Mouse (Mus musculus) midbrain, embryonic 14.5 days (tissue): Measurements from ENCODE around the gene Med28. TPM values are rescaled to one million over a fixed set of nuclear protein-coding genes. Genes with fewer than 3 reads are reported as not detected.
A peak's percentile ranks its signal among the peaks of the same experiment; 100 is the strongest.

Experiments
- ATAC-seq: fragments of 200-750 bp; cut with Nextera tagmentation; 2 replicates; pipeline ENCODE4 v1.8.0; 2017; ENCODE audit warnings: moderate number of reproducible peaks, moderate library complexity; ENCODE audit not compliant: low FRiP score, low TSS enrichment
- DNase-seq: peaks from one replicate; pipeline ENCODE4 v3.0.0-alpha.2; 2015
- H3K27ac ChIP-seq: fragments of 300-500 bp; sonication (generic); replicated peaks from 2 replicates; pipeline ENCODE4 v1.5.1; 2014; ENCODE audit warnings: mild to moderate bottlenecking, low read depth, low read length, moderate library complexity
- H3K27me3 ChIP-seq: fragments of 300-500 bp; sonication (generic); 2 replicates; pipeline ENCODE4 v1.6.1; 2014; ENCODE audit warnings: low read length, control low read depth, mixed read lengths; ENCODE audit not compliant: control insufficient read depth, insufficient read depth
- H3K36me3 ChIP-seq: fragments of 300-500 bp; sonication (generic); 2 replicates; pipeline ENCODE4 v1.6.1; 2014; ENCODE audit warnings: low read length, control low read depth; ENCODE audit not compliant: control insufficient read depth, insufficient read depth
- H3K4me1 ChIP-seq: fragments of 300-500 bp; sonication (generic); 2 replicates; pipeline ENCODE4 v1.6.1; 2014; ENCODE audit warnings: mild to moderate bottlenecking, antibody characterized with exemption, low read length, control low read depth; ENCODE audit not compliant: control insufficient read depth, insufficient read depth
- H3K4me2 ChIP-seq: fragments of 300-500 bp; sonication (generic); 2 replicates; pipeline ENCODE4 v1.6.1; 2014; ENCODE audit warnings: mild to moderate bottlenecking, low read length, moderate library complexity
- H3K4me3 ChIP-seq: fragments of 300-500 bp; sonication (generic); replicated peaks from 2 replicates; pipeline ENCODE4 v1.5.1; 2014; ENCODE audit warnings: low read depth, low read length
- H3K9ac ChIP-seq: fragments of 300-500 bp; sonication (generic); replicated peaks from 2 replicates; pipeline ENCODE4 v1.6.1; 2014; ENCODE audit warnings: mild to moderate bottlenecking, low read length, moderate library complexity
- H3K9me3 ChIP-seq: fragments of 300-500 bp; sonication (generic); 2 replicates; pipeline ENCODE4 v1.6.1; 2016; ENCODE audit warnings: low read length, control low read depth, mixed read lengths; ENCODE audit not compliant: control insufficient read depth
- WGBS: fragments of 180-500 bp; shearing (Covaris S2); extraction: QIAGEN DNeasy Blood & Tissue Kit; methylation state at CpG from one replicate; pipeline ENCODE4 v1.1.7; 2014; 5-methylcytosine and 5-hydroxymethylcytosine counted together
- polyA plus RNA-seq: library from polyadenylated mRNA; unstranded; fragments of >200 nt; fragmentation: Nextera tagmentation; extraction: Ambion mirVana; gene quantifications from 2 replicates; pipeline ENCODE4 v1.2.1, GENCODE M21; 2014

Med28 gene
- polyA plus RNA-seq, 1 experiment from 2014 or later = 288 TPM

GRCm38 (mm10) chr5:45496479-45496878 is 23.6 kb upstream of the Med28 start:
- DNase-seq (no peak), ATAC-seq (no peak)
- H3K36me3 ChIP-seq = peaks cover 20% of the 10 kb centered on the region; the same call in 1 of the 2 replicates
- no peak overlapping the region for H3K4me3 ChIP-seq
- H3K9me3 ChIP-seq = no peaks in the 10 kb centered on the region
- WGBS = 93% methylated on average over 4 of the region's 4 CpGs
- no peak overlapping the region for H3K9ac ChIP-seq
- peaks cover 6% of the 10 kb centered on the region for H3K4me1 ChIP-seq
- no peaks in the 10 kb centered on the region for H3K27me3 ChIP-seq
- no peak overlapping the region for H3K4me2 ChIP-seq
- no peak overlapping the region for H3K27ac ChIP-seq

- no peaks in the 10 kb centered on the region for H3K27me3 ChIP-seq
Observed at GRCm38 (mm10) chr5:45496930-45497550, 23.0 kb upstream of the Med28 start.

GRCm38 (mm10) chr5:45497564-45497963 is 22.5 kb upstream of the Med28 start:
- 96% methylated on average over 5 of the region's 5 CpGs for WGBS
- Histone ChIP-seq H3K27ac (no peak overlapping the region), H3K4me3 (no peak overlapping the region), H3K27me3 (no peaks in the 10 kb centered on the region), H3K36me3 (peaks cover 27% of the 10 kb centered on the region; the same call in 1 of the 2 replicates), H3K4me2 (no peak overlapping the region), H3K4me1 (peaks cover 6% of the 10 kb centered on the region), H3K9ac (no peak overlapping the region), H3K9me3 (no peaks in the 10 kb centered on the region)
- DNase-seq (no peak), ATAC-seq (no peak)

More at GRCm38 (mm10) chr5:45496930-45497550, 23.0 kb upstream of the Med28 start:
- Histone ChIP-seq H3K27ac (no peak overlapping the region), H3K9me3 (no peaks in the 10 kb centered on the region), H3K4me2 (no peak overlapping the region), H3K4me3 (no peak overlapping the region), H3K4me1 (peaks cover 6% of the 10 kb centered on the region), H3K9ac (no peak overlapping the region), H3K36me3 (peaks cover 22% of the 10 kb centered on the region; the same call in 1 of the 2 replicates)
- no peak for DNase-seq
- 92% methylated on average over 12 of the region's 12 CpGs for WGBS
- no peak for ATAC-seq

- H3K9ac ChIP-seq = no peak overlapping the region
- no peaks in the 10 kb centered on the region for H3K27me3 ChIP-seq
- H3K4me1 ChIP-seq = no peaks in the 10 kb centered on the region
- H3K4me3 ChIP-seq = no peak overlapping the region
- H3K27ac ChIP-seq = no peak overlapping the region
- peaks cover 54% of the 10 kb centered on the region for H3K36me3 ChIP-seq
- no peak for DNase-seq
- WGBS = 89% methylated on average over 7 of the region's 7 CpGs
- H3K9me3 ChIP-seq = no peaks in the 10 kb centered on the region
- H3K4me2 ChIP-seq = no peak overlapping the region
- ATAC-seq = no peak
Observed at GRCm38 (mm10) chr5:45510071-45510470, 10.0 kb upstream of the Med28 start.

GRCm38 (mm10) chr5:45512908-45513307 is 7.1 kb upstream of the Med28 start:
- no peak overlapping the region for H3K27ac ChIP-seq
- 91% methylated on average over 6 of the region's 6 CpGs for WGBS
- H3K9me3 ChIP-seq = no peaks in the 10 kb centered on the region
- no peak overlapping the region for H3K9ac ChIP-seq
- no peak for DNase-seq
- no peaks in the 10 kb centered on the region for H3K27me3 ChIP-seq
- H3K4me1 ChIP-seq = no peaks in the 10 kb centered on the region
- H3K36me3 ChIP-seq = peaks cover 30% of the 10 kb centered on the region
- ATAC-seq = no peak
- no peak overlapping the region for H3K4me2 ChIP-seq
- no peak overlapping the region for H3K4me3 ChIP-seq

- no peak overlapping the region for H3K27ac ChIP-seq
- no peak overlapping the region for H3K9ac ChIP-seq
- DNase-seq (no peak), ATAC-seq (no peak)
- no peaks in the 10 kb centered on the region for H3K27me3 ChIP-seq
- no peak overlapping the region for H3K4me2 ChIP-seq
- peaks cover 30% of the 10 kb centered on the region for H3K36me3 ChIP-seq
- 94% methylated on average over 2 of the region's 2 CpGs for WGBS
- H3K9me3 ChIP-seq = no peaks in the 10 kb centered on the region
- no peaks in the 10 kb centered on the region for H3K4me1 ChIP-seq
- no peak overlapping the region for H3K4me3 ChIP-seq
Observed at GRCm38 (mm10) chr5:45513511-45513910, 6.5 kb upstream of the Med28 start.

GRCm38 (mm10) chr5:45514599-45514998 is 5.4 kb upstream of the Med28 start:
- ATAC-seq = no peak
- Histone ChIP-seq H3K27me3 (no peaks in the 10 kb centered on the region), H3K9me3 (no peaks in the 10 kb centered on the region), H3K4me3 (no peak overlapping the region), H3K27ac (no peak overlapping the region), H3K4me2 (no peak overlapping the region), H3K9ac (no peak overlapping the region), H3K4me1 (no peaks in the 10 kb centered on the region), H3K36me3 (peaks cover 26% of the 10 kb centered on the region)
- no peak for DNase-seq
- 87% methylated on average over 1 of the region's 1 CpGs for WGBS

- WGBS = 93% methylated on average over 10 of the region's 10 CpGs
- Histone ChIP-seq H3K27ac (no peak overlapping the region), H3K4me2 (no peak overlapping the region), H3K27me3 (no peaks in the 10 kb centered on the region), H3K9me3 (no peaks in the 10 kb centered on the region), H3K36me3 (peaks cover 20% of the 10 kb centered on the region), H3K4me1 (no peaks in the 10 kb centered on the region), H3K9ac (no peak overlapping the region), H3K4me3 (no peak overlapping the region)
- no peak for DNase-seq
- ATAC-seq = no peak
Observed at GRCm38 (mm10) chr5:45515151-45515743, 4.8 kb upstream of the Med28 start.

GRCm38 (mm10) chr5:45520809-45521110 is 731 bp downstream of the Med28 start:
- H3K27me3 ChIP-seq = no peaks in the 10 kb centered on the region
- 7% methylated on average over 5 of the region's 5 CpGs for WGBS

More at GRCm38 (mm10) chr5:45520809-45521110, 731 bp downstream of the Med28 start:
- ATAC-seq = no peak
- Histone ChIP-seq H3K4me3 (peak overlapping the region; percentile 97), H3K27ac (peak overlapping the region; percentile 82; the same call in 1 of the 2 replicates), H3K36me3 (peaks cover 25% of the 10 kb centered on the region), H3K4me1 (peaks cover 10% of the 10 kb centered on the region), H3K9ac (peak overlapping the region; percentile 91), H3K4me2 (peak overlapping the region; percentile 91), H3K9me3 (no peaks in the 10 kb centered on the region)
- no peak for DNase-seq
